Mouse (Mus musculus) heart, adult 2 months (tissue): ENCODE data around the gene Ache.

ENCODE experiments used
- CTCF ChIP-seq: fragments of 200-600 bp; IDR thresholded peaks from 2 replicates; pipeline ENCODE4 v1.8.1; 2022; ENCODE audit warnings: antibody characterized with exemption, mild to moderate bottlenecking, moderate library complexity
- POLR2A ChIP-seq: fragments of 200-500 bp; IDR thresholded peaks from 2 replicates; pipeline ENCODE4 v1.6.1; 2011; ENCODE audit warnings: mild to moderate bottlenecking, low read depth, low read length, control low read depth; ENCODE audit not compliant: insufficient read depth

DNA sequence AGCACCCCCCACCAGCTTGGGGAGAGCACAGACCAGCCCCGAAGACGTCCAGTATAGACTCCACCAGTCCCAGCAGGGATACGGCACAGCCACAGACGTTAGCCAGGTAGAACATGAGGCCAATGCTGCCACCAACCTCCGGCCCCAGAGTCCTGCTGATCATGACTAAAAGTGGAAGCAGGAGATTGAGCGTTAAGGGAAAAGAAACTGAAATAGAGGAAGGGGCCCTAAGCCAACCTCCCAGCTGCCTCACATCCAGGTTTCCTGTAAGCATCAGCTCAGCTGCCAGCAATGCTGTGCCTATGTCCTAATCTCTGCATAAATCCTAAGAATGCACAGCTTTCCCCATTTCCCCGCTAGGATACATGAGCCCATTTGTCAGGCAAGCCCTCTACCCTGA lies 43.6 kb downstream of the Ache start:
- TF ChIP-seq CTCF (no peak), POLR2A (no peak)
